Mouse (Mus musculus) ES-CJ7 (cell line): ENCODE results near the gene Rala.
"Not testable (repeated sequence)": the region's sequence is repeated elsewhere in the genome, so short reads cannot be mapped to it uniquely, and the experiment has no call there.

Experiments
- DNase-seq: peaks from one replicate; pipeline ENCODE4 v3.0.0; 2011; ENCODE audit warnings: low read depth, low spot score

The Rala gene

GRCm38 (mm10) chr13:17944078-17944917 lies at the start of gene Rala:
Gene Rala, minus strand, starts transcription at chr13:17944239.
- DNase-seq, result peak; percentile 76

GRCm38 (mm10) chr13:17993515-17993847 lies 49.4 kb upstream of the Rala start:
- no peak for DNase-seq

GRCm38 (mm10) chr13:17992697-17993514 lies 48.9 kb upstream of the Rala start, which contains the start of gene Yae1d1:
Gene Yae1d1, minus strand, starts transcription at chr13:17993349.
- peak; percentile 92 for DNase-seq

GRCm38 (mm10) chr13:17992009-17992408 lies 48.0 kb upstream of the Rala start:
- no peak for DNase-seq

- DNase-seq, result peak; percentile 72
Measured at GRCm38 (mm10) chr13:17983194-17983593, 39.2 kb upstream of the Rala start.

GRCm38 (mm10) chr13:17982634-17983033 lies 38.6 kb upstream of the Rala start:
- no peak for DNase-seq

GRCm38 (mm10) chr13:17976854-17977739 lies 33.1 kb upstream of the Rala start:
- no peak for DNase-seq

- no peak for DNase-seq
Measured at GRCm38 (mm10) chr13:17975891-17976290, 31.9 kb upstream of the Rala start.

- no peak for DNase-seq
Measured at GRCm38 (mm10) chr13:17975457-17975856, 31.4 kb upstream of the Rala start.

GRCm38 (mm10) chr13:17974734-17975133 lies 30.7 kb upstream of the Rala start:
- DNase-seq, result no peak

GRCm38 (mm10) chr13:17960613-17961012 lies 16.6 kb upstream of the Rala start:
- DNase-seq, result no peak

- DNase-seq, result no peak
Measured at GRCm38 (mm10) chr13:17954282-17954681, 10.2 kb upstream of the Rala start.

GRCm38 (mm10) chr13:17950581-17950980 lies 6.5 kb upstream of the Rala start:
- DNase-seq, result not testable (repeated sequence)

GRCm38 (mm10) chr13:17949555-17949954 lies 5.5 kb upstream of the Rala start:
- DNase-seq, result peak; percentile 36

- peak; percentile 33 for DNase-seq
Measured at GRCm38 (mm10) chr13:17943306-17944077, 547 bp downstream of the Rala start.

- no peak for DNase-seq
Measured at GRCm38 (mm10) chr13:17942338-17942737, 1.7 kb downstream of the Rala start.

GRCm38 (mm10) chr13:17907309-17907708 lies 36.7 kb downstream of the Rala start:
- DNase-seq, result no peak

GRCm38 (mm10) chr13:17901474-17901873 lies 42.6 kb downstream of the Rala start:
- DNase-seq, result no peak

GRCm38 (mm10) chr13:17900641-17901040 lies 43.4 kb downstream of the Rala start:
- no peak for DNase-seq

GRCm38 (mm10) chr13:17897040-17897439 lies 47.0 kb downstream of the Rala start:
- no peak for DNase-seq

- DNase-seq, result no peak
Measured at GRCm38 (mm10) chr13:17891545-17891944, 52.5 kb downstream of the Rala start.
